Mouse (Mus musculus) ES-Bruce4 (cell line): Measurements from ENCODE around the gene Lingo2. TPM values are rescaled to one million over a fixed set of nuclear protein-coding genes. Genes with fewer than 3 reads are reported as not detected.
"Not testable (repeated sequence)": the region's sequence is repeated elsewhere in the genome, so short reads cannot be mapped to it uniquely, and the experiment has no call there.

Source experiments
- H3K27ac ChIP-seq: 2 replicates; pipeline ENCODE4 v1.5.1; 2012; ENCODE audit warnings: low read length, inconsistent platforms; ENCODE audit not compliant: insufficient read depth
- H3K27me3 ChIP-seq: 2 replicates; pipeline ENCODE4 v1.6.1; 2012; ENCODE audit warnings: mild to moderate bottlenecking, low read length, inconsistent platforms; ENCODE audit not compliant: control insufficient read depth, poor library complexity, insufficient read depth, severe bottlenecking
- H3K36me3 ChIP-seq: 2 replicates; pipeline ENCODE4 v1.6.1; 2012; ENCODE audit warnings: inconsistent platforms, mild to moderate bottlenecking, low read length, moderate library complexity; ENCODE audit not compliant: control insufficient read depth, poor library complexity, insufficient read depth, severe bottlenecking
- H3K4me1 ChIP-seq: one replicate; pipeline ENCODE4 v1.8.1; 2011; ENCODE audit warnings: low read length; ENCODE audit not compliant: control insufficient read depth, insufficient read depth
- H3K4me3 ChIP-seq: 2 replicates; pipeline ENCODE4 v1.5.1; 2011; ENCODE audit warnings: low read depth, mild to moderate bottlenecking, low read length
- H3K9ac ChIP-seq: 2 replicates; pipeline ENCODE4 v1.6.1; 2012; ENCODE audit warnings: low read depth, mild to moderate bottlenecking, inconsistent platforms; ENCODE audit not compliant: poor library complexity, severe bottlenecking
- H3K9me3 ChIP-seq: replicated peaks from 2 replicates; pipeline ENCODE4 v1.6.1; 2012; ENCODE audit warnings: mild to moderate bottlenecking, low read length, inconsistent platforms; ENCODE audit not compliant: control insufficient read depth, poor library complexity, insufficient read depth, severe bottlenecking
- CTCF ChIP-seq: IDR thresholded peaks from one replicate; pipeline ENCODE4 v1.8.1; 2011; ENCODE audit warnings: low read depth, low read length
- EP300 ChIP-seq: IDR thresholded peaks from 2 replicates; pipeline ENCODE4 v1.6.1; 2011; ENCODE audit warnings: low read depth, low read length; ENCODE audit not compliant: insufficient read depth
- POLR2A ChIP-seq: IDR thresholded peaks from one replicate; pipeline ENCODE4 v1.8.1; 2011; ENCODE audit warnings: low read length; ENCODE audit not compliant: insufficient read depth
- polyA plus RNA-seq: library from polyadenylated mRNA; stranded (reverse); fragments of >200 nt; gene quantifications from 2 replicates; pipeline ENCODE4 v1.2.4, GENCODE M21; 2011; ENCODE audit warnings: low read depth; ENCODE audit not compliant: missing spikeins, insufficient read depth, insufficient read length

Lingo2 gene
- polyA plus RNA-seq, 1 experiment, result not detected

DNA sequence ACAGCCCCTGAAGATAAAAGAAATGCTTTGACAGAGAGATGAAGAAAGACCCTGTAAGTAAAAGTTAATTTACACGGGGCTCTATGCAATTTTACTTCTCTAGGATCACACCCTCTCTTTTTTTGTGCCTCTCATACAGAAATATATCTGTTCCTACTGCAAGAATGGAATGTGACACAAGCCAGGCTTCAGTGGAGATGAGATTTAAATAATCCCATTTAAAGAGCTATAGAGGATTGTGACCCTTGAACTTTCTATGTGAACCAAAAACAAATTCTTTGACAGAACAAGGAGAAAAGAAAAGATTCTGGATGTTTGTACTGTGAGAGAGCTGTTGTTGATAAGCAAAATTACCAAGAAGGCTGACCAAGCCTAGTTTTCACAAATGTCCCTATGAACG is 1247.4 kb downstream of the Lingo2 start:
- TF ChIP-seq CTCF, result no peak
- no peak for TF ChIP-seq POLR2A
- no peak for TF ChIP-seq EP300
- no peaks in the 10 kb centered on the region for H3K27me3 ChIP-seq
- H3K27ac ChIP-seq, result no peak overlapping the region
- H3K9ac ChIP-seq, result no peak overlapping the region
- no peaks in the 10 kb centered on the region for H3K9me3 ChIP-seq
- no peaks in the 10 kb centered on the region for H3K4me1 ChIP-seq
- H3K36me3 ChIP-seq, result no peaks in the 10 kb centered on the region
- no peak overlapping the region for H3K4me3 ChIP-seq

DNA sequence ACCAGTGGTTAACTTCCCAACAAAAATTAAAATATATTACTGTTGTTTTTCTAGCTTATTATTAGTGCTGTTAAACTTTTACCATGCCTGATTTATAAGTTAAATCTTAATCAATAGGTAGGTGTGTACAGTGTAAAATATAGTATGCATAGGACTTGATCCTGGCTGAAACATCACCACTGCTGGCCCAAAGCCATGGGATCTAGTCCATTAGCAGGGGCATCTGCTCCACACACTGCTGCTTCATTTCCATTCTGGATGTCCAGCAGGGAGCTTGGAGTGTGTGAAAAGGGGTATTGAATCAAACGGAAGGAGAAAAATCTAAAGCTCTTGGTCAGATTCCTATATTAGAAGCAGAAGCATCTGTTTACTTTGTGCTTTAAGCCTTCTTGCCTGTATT is 1248.9 kb downstream of the Lingo2 start:
- Histone ChIP-seq H3K4me3 (no peak overlapping the region), H3K27ac (no peak overlapping the region), H3K9me3 (no peaks in the 10 kb centered on the region), H3K9ac (no peak overlapping the region), H3K4me1 (no peaks in the 10 kb centered on the region), H3K27me3 (no peaks in the 10 kb centered on the region), H3K36me3 (no peaks in the 10 kb centered on the region)
- no peak for TF ChIP-seq EP300
- TF ChIP-seq CTCF, result no peak
- TF ChIP-seq POLR2A, result no peak

DNA sequence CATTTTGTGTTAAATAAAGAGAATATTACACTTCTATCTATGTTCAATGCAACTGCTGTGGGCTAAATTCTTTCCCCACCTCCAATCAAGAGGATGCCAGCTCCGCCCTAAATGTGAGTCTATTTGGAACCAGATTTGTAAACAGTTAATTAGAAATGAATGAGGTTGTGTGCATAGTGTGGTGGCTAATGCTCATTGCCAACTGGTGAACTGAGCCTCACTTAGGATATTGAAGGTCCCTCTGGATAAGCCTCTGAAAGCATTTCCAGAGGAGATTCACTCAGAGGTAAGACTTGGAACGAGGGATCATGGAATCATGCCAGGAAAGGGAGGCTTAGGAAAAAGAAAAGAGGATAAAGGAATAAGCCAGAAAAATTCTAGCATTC is 1256.4 kb downstream of the Lingo2 start:
- H3K4me1 ChIP-seq, result no peaks in the 10 kb centered on the region
- H3K4me3 ChIP-seq, result no peak overlapping the region
- H3K27ac ChIP-seq, result no peak overlapping the region
- no peaks in the 10 kb centered on the region for H3K9me3 ChIP-seq
- H3K36me3 ChIP-seq, result no peaks in the 10 kb centered on the region
- no peaks in the 10 kb centered on the region for H3K27me3 ChIP-seq
- H3K9ac ChIP-seq, result no peak overlapping the region
- TF ChIP-seq CTCF (no peak), POLR2A (no peak), EP300 (no peak)

DNA sequence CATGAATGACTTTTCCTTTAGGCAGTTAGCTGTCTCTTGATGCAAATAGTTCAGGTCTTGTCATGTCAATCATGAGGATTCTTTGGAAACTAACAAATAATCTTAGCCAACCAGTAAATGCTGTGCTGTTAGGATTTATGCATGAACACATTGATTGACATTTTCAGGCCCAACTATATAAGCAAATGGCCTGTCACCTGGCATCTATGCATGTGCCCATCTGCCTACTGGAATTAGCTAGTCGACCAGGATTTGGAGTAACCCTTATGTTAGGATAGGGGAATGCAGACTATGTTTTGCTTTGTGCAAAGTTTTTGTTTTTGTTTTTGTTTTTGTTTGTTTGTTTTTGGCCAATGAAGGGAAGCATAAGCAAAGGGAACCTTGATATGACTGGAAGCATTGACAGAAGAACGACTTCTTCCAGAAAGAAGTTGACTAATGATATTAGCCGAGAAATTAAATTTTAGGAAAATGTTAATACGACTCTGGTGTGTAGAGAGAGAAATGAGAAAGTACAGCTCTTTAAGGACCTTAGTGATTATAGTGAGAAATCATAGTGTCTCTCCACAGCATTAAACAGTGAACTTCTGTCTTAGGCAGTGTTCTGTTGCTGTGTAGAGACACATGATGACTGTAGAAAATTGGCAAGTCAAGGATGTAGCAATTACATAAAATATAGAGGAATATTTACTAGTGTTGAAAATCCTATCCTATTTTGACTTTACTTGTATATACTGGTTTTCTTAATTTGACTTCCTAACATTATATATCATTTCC is 1257.0 kb downstream of the Lingo2 start:
- no peaks in the 10 kb centered on the region for H3K4me1 ChIP-seq
- TF ChIP-seq POLR2A, result no peak
- TF ChIP-seq CTCF, result no peak
- no peak overlapping the region for H3K9ac ChIP-seq
- H3K4me3 ChIP-seq, result no peak overlapping the region
- no peaks in the 10 kb centered on the region for H3K27me3 ChIP-seq
- H3K36me3 ChIP-seq, result no peaks in the 10 kb centered on the region
- H3K9me3 ChIP-seq, result no peaks in the 10 kb centered on the region
- H3K27ac ChIP-seq, result no peak overlapping the region

DNA sequence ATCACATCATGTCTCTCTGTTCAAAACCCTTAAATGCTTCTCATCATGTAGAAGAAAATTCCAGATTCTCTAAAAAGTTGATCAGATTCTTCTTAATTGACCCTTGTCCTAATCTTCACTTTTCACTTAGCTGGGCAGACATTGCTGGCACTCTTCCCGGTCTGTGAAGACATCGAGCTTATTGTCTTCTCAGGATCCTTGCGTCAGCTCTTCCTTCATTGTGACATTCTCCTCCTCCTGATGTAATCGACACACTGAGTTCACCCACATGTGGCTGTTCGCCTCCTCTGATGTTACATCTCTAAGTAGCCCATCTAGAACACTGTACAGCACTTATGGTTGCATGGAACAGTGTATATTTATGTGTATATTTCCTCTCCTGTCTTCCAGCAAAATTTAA is 1261.0 kb downstream of the Lingo2 start:
- Histone ChIP-seq H3K4me3 (no peak overlapping the region), H3K9me3 (no peaks in the 10 kb centered on the region), H3K27ac (no peak overlapping the region), H3K9ac (no peak overlapping the region), H3K4me1 (no peaks in the 10 kb centered on the region), H3K27me3 (no peaks in the 10 kb centered on the region), H3K36me3 (no peaks in the 10 kb centered on the region)
- no peak for TF ChIP-seq POLR2A
- no peak for TF ChIP-seq EP300
- no peak for TF ChIP-seq CTCF

DNA sequence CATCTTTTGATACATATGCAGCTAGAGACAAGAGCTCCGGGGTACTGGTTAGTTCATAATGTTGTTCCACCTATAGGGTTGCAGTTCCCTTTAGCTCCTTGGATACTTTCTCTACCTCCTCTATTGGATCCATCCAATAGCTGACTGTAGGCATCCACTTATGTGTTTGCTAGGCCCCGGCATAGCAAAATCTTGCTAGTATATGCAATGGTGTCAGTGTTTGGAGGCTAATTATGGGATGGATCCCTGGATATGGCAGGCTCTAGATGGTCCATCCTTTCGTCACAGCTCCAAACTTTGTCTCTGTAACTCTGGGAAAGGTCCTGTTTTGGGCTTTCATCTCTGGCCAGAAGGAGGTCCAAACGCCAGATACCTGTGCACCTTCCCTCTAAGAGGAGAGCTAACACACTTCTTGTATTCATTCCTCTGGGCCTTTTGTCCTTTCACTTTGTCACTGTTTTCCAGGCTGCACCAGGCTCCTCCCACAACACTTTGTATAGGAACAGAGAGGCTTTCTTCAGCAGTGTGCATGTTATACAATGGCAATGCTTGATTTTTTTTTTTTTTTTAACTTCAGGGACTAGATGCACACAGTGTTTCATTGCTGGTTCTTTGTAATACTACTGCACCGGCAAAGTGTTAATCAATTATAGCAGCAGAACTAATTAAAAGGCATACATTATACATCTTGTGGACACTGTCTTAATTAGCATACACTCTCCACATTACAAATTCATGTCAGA is 1262.9 kb downstream of the Lingo2 start:
- H3K27me3 ChIP-seq, H3K4me3 ChIP-seq, H3K27ac ChIP-seq, H3K36me3 ChIP-seq, H3K9ac ChIP-seq, H3K9me3 ChIP-seq, H3K4me1 ChIP-seq: not testable (repeated sequence)
